Mouse (Mus musculus) spleen, postnatal 10 days (tissue): Measurements from ENCODE around the gene Dnaic2.

Source experiments
- DNase-seq, 2 experiments: peaks; one replicate each; pipeline ENCODE4 v3.0.0; 2021 to 2022; ENCODE audit warnings: low spot score in 2 of 2

The Dnaic2 gene

DNA sequence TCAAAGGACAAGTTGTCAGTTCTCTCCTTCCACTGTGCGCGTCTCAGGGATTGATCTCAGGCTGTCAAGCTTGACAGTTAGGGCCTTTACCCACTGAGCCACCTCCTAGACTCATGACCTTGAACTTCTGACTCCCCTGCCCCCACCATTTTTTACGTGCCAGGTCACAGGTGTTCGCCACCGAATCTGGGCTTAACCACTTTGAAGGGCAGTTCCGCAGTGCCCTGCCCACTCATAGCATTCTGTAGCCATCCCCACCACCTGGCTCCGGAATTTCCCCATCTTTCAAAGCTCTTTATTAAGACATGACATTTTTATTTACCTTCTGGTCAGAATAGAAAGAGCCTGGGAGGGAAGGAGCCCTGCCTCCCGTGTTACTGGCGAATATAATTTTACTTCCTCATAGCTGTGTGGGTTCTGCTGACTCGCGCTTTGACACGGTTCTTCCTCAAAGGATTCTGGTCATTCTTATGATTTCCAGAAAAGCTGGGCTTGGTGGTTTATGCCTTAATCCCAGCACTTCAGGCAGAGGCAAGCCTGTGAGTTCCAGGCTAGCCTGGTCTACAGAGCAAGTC is 20.4 kb downstream of the Dnaic2 start:
- no peak for DNase-seq

DNA sequence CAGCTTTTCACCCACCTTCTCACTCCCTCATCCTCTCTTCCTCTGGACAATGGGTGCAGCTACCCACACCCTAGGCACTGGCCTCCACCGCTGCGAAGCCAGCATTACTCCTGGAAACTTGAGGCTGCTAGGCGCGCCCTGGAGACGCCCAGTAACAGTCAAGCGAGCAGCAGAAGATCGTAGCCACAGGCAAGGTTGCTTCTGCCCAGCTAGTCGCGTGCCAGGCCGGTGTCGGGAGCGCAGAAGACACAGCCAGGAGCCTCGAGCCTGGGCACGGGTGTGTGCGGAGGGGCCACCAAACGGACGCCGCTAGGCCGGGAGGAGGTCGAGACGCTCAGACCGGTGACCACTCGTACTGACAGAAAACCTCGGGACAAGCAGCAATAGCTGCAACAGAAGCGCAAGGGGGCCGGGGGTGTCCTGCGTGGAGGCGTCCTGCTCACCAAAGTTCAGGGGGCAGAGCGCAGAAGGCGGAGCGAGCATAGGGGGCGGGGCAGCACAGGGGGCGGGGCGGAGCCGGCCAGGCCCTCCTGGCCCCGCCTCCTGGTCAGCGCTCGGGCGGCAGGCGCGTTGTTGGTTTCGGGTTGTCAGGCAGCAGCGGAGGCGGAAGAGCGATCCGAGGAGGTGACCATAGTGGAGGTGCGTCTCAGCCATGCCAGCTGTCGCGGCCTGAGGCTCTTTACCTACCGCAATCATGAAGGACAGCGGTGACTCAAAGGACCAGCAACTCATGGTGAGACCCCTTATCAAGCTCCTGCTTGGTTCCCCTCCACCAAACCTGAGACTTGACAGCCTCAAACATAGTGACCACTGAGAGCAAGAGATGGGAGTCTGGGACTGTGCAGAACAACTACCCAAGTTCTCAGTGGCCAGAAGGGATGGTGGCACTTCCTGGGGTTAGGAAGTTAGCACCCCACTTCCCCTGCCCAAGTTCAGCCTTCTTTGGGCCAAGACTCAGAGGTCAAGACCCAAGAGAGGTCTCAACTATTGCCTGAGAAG is 37.9 kb downstream of the Dnaic2 start, which contains the start of gene Kif19a:
Kif19a (plus strand) TSS at position 569 of the 999 bp plus-strand sequence.
- DNase-seq, result peak in 1 of 2 experiments; percentile 52

DNA sequence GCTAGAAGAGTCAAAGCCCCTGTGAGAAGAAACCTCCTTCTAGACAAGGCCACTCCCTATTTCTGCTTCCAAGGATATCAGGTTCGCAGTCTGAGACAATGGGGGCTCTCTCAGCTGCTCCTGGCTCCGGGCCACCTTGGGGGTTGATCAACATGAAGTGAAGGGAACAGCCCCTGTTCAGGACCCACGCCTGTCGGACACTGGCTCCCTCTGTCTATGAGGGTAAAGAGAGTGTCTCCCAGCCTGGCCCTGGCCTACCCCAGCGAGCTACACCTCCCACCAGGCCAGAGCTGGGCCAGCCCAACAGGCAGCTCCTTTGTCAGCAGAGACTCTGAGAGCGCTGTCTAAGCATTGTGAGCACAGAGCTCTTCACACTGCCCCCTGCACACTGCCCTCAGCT is 42.7 kb downstream of the Dnaic2 start:
- no peak for DNase-seq

DNA sequence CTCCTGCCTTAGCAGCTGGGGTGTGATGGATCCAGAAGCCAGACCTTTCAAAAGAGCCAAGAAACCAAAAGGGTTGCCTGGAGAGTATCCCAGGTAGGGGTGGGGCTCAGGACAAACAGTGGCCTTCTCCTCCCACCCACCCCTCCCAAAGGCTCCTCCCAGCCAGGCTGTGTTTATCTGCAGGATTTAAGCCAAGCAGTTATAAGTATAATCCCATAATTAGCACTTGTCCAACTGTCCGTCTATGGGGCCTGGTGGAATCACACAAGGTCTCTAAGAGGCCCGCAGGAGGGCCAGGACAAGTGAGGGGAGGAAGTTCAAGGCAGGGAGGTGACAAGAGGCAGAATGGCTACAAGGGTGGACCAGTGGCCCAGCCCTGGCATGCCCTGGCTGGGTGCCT is 44.7 kb downstream of the Dnaic2 start:
- no peak for DNase-seq

DNA sequence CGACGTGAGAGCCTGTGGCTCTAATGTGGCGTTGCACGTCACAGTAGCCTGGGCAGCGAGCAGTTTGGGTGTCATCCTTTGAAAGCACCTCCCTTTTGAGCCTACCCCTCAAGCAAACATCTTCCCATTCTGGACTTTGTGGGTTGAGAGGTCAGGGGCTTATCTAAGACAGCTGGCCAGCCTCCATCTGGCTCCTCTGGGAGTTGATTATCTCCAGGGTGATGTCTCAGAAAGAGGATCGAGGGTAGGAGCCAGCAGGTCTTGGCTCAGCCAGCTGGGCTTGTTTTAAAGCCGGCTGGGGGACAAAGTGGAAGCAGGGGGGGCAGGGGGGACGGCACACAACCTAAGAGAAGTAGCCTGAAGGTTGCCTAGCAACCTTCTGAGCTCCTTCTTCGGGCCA is 52.9 kb downstream of the Dnaic2 start:
- DNase-seq, result no peak

DNA sequence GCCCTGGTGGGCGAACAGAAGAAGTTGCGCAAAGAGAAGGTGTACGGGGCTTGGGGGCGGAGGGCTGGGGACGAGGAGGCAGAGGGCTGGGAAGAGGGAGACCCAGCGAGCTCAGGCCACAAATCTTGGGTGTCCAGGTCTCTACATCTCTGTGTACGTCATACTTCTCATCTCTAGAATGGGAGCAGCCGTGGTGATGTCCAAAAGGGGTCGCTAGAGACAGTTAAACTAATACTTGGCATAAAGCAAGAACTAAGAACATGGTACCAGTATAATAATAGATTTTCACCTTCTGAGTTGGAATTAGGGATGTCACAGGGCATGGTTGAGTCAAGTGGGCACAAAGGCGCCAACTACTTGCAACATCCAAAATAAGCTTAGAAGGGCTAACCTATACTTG is 58.7 kb downstream of the Dnaic2 start:
- DNase-seq, result no peak

DNA sequence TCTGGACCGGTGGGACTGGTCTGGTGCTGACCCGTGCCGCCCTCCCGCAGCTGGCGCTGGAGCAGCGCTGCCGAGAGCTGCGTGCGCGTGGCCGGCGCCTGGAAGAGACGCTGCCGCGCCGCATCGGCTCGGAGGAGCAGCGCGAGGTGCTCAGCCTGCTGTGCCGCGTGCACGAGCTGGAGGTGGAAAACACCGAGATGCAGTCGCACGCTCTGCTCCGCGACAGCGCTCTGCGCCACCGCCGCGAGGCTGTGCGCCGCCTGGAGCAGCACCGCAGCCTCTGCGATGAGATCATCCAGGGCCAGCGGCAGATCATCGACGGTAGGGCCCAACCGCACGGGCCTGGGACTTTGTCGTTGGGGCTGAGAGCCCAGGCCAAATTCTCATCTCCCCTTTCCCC is 59.1 kb downstream of the Dnaic2 start:
- DNase-seq, result no peak

DNA sequence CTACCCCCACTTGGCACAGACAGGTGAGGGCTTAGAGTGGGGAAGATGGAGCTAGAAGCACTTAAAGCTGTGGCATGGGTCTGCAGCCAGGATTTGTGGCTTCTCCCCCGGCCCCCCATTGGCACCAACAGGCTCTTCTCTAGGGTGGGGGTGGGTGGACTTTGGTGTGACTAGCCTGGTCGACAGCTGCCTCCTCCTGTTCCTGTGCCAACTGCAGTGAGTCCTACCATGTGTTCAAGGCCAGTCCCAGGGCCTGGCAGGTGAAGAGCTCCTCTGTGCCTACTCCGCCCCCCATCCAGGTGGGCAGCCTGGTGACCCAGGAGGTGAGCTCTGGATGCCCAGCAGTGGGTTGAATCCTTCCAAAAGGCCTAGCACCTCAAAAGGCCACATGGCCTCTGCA is 60.4 kb downstream of the Dnaic2 start:
- no peak for DNase-seq

DNA sequence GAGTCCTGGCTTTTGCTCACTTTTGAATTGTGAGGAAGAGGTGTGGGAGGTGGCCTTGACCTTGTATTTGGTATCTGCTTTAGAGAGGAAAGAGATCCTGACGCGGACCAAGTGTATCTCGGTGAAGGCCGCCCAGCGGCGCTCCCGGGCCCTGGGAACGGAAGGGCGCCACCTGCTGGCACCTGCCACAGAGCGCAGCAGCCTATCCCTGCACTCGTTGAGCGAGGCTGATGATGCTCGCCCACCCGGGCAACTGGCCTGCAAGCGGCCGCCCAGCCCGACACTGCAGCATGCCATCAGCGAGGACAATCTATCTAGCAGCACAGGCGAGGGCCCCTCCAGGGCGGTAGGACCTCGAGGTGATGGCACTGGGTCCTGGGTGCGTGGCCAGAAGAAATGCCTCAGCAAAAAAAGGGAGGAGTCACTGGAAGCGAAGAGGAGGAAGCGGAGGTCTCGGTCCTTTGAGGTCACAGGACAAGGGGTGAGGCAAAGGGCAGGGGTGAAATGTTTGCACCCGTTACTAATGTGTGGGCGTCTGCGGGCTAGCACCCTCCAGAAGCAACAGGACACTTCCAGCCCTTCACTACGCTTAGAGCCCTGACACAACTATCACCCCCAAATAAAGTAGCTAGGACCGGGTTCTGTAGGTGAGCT is 62.0 kb downstream of the Dnaic2 start:
- peak; percentile 62 to 85 for DNase-seq

DNA sequence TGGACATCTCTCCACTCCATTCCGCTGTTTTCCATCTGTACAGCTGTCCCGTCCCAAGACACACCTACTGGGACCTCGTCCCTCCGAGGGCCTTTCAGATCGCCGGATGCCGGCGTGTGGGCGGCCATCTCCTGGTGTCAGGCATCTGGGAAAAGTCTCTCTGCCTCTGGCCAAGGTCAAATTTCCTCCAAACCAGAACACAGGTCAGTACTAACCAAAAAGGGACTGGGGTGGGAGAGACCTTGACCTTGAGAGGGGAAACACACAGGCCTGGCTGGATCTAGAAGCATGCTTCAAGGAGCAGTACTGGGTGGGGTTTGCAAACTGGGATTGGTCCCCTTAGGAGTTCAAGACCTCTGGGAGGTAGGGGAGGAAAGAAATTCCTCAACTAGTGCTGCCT is 62.5 kb downstream of the Dnaic2 start:
- DNase-seq, result no peak

DNA sequence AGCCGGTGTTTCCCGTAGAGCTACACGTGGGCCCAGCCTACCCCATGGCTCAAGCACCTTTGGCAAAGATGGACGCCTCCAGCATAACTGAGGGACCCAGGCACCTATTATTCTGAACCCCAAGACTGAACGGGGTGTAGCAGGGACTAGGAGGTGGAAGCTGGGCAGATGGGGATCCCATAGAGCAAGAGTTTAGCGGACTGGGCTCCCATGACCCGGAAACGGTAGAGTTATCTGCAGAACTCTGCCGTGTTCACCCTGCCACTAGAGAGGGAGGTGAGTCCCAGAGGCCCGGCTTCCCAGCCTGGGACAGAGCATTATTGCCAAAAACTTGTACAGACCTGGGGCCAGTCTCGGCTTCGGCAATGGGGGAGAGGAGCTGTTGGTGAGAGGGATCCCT is 63.0 kb downstream of the Dnaic2 start:
- DNase-seq, result no peak

DNA sequence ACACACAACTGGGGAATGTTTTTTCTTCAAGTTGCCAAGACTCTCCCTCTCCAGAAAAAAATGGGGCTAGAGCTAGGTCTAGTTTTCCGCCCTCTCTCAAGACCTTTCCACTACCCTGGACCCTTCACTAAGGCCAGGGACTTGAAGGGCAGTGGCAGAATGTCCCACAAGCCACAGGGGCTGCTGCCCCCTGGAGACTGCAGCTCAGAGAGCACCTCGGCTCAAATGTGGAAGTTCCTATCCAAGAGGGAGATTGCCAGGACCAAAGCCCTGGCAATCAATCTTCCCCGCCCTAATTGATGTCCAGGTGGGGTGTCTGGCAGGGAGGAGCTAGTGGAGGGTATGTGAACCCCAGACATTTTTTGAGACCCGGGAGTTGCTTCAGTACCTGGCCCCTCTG is 63.6 kb downstream of the Dnaic2 start:
- DNase-seq, result no peak

DNA sequence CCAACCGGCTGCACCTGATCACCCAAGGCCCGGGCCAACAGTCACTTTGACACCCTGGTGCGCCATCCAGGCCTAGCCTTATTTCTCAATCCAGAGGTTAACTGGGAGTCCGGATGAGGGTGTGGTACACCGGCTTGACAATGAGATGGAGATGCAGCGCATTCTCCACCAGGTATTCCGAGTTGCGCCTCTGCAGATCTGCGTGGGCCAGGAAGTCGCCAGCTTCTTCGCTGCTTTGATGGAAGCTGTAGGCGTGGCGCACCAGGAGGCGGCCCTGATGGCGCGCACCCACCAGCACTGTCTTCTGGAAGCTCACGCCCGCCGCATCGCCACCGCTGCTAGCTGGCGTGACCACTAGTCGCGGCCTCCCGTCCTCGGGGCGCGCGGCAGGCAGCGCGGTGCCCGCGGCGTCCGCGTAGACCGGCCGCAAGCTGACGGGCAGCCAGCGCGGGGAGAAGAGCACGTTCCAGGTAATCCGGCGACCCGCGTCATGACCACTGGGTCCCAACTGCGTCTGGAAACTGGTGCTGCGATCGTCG is 64.2 kb downstream of the Dnaic2 start:
- no peak for DNase-seq

DNA sequence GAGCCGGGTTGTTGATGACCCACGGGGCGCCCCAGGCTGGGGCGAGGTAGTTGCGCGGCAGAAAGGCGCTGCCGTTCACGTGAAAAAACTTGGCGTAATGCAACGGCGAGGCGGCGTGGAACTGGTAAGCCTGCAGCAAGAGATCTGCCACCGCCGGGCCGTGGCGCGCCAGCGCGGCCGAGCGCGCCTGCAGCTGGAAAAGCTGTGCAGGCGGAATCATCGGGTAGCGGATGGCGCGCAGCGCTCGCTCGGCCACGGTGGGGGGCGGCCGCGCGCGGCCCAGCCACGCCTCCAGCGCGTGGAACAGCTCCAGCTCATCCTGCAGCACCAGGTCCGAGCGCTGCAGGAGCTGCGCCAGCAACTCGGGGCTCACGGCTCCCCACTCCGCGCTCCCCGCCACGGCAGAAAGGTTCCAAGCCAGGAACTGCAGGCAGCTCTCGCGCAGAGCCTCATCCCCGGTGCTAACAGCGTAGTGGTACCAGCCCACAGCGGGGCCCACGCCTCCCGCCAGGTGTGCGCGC is 64.7 kb downstream of the Dnaic2 start:
- DNase-seq, result no peak

DNA sequence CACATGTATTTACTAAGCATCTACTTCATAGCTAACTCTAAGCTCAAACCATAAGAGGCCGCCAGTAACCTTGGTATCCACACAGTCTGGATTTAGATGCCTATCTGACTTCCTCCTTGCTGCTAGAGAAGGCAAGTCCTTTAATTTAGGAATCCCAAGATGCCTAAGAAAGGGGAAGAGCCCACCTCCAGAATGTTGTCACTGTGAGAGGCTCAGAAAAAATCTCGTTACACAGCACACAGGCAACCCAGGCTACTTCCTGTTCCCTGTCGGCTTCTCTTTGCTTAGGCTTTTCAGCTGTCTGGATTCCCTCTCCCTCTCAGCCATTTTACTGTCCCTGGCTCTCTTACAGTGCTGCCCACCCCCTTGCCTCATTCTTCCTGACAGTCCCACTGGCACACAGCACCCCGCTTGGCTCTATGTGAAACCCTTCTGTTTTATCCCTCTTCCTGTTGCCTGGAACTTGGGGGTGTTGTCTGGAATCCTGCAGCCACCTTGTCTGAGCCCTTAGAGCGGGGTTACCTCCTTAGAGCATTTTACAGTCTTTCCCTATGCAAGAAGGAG is 65.8 kb downstream of the Dnaic2 start:
- DNase-seq, result no peak

DNA sequence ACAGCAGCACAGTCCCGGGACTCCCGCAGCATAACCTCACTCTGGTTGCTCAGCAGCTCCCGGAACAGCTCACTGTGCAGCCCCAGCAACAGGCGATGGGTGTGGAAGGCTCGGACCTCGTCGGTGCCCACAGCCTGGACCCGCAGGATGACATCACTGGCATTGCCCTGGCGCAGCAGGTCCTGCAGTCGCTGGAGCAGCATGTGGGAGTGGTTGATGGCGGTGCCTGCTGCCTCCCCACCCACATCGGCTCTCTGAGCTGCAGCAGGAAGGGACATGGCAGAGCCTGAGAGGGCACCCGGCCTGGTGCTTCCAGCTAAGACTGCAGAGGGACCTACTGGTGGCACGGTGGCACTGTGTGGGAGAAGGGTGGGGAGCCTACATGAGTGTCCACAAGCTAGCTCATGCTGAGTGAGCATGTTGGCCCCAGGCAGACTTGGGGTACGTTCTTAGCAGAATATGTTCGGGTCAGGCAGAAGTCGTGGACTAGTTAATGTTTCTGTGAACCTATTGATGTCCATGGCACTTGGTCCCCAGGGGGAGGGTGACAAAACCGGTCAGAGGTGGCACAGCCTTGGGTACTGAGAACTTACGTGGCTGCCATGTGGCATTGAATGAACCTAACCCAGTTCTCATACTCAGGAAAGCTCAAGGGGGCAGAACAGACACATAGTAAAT is 66.8 kb downstream of the Dnaic2 start:
- DNase-seq, result no peak

DNA sequence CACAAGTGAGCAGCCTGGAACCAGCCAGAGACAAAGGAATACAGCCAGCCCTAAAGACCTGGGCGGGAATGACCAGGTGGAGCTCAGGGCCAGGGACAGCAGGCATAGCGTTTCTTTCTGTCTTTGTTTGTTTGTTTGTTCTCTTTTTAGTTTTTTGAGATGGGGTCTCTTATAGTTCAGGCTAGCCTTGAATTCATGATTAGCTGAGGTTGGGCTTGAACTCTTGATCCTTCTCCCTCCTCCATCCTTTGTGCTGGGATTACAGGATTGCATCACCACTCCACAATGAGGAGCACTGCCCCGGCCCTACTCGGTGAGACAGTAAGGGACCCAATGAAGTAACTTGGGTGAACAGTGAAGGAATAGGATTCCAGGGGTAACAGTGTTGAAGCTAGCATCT is 67.5 kb downstream of the Dnaic2 start:
- no peak for DNase-seq

DNA sequence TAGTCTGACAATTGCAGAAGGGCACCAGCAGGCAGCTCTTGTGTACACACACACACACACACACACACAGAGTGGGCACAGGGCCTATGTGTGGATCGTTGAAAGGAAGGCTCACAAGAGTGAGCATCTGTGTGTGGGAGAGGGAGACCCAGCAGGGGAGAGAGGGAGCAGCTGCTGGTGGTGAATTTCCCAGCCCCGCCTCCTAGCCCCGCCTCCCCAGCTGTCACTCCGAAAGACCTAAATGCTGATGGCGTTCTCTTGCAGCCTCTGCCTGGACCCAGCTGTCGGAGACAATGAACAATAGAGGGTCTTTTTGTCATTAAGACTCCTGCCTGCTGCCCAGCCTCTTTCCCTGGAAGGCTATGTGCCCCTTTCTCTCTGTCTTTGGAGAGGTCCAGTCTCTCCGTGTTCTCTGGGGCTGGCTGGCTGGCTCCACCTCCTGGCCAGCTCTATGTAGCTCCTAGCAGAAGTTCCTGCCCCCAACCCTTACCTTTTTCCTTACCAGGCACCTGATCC is 68.1 kb downstream of the Dnaic2 start:
- peak in 1 of 2 experiments; percentile 55 for DNase-seq

DNA sequence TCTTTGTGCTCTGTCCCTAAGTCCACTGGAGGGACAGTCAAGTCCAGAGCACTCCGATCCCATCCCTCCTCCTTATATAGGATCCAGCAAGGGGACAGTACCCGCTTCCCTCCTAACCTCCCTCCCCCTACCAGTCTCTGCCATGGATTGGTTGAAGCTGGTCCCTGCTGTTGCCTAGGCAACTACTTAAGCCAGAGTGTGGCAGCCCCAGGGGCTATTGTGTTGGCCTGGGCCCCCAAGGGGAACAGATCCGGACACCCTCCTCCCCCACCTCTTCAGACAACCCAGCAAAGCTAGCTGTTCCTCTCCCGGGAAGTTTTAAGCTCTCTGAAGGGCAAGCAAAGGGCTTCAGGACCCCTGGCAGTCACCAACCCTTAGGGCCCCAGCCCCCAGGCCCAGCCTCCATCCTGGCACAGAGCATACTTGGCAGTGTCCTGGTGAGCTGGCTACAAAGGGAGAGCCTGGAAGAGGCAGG is 68.7 kb downstream of the Dnaic2 start, which contains the start of gene Btbd17:
Btbd17 (minus strand) TSS at position 98 of the 475 bp plus-strand sequence.
- DNase-seq, result no peak

DNA sequence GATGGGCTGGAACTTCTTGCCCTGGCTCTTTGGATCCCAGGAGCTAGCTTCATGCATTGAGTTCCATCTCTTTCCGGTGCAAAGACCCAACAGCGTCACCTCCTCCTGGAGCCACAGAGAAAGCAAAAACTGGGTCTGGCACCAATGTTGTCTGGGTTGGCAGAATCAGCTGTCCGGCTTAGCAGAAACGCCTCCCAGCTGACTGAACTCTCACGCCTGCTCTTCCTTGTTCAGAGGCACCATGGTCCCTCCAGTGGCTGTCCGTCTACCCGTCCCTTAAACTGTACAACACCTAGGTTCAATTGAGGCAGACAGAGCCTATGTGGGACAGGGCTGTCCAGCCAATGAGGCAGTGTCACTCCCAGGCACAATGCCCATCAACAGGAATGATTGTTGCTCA is 70.0 kb downstream of the Dnaic2 start:
- DNase-seq, result no peak

DNA sequence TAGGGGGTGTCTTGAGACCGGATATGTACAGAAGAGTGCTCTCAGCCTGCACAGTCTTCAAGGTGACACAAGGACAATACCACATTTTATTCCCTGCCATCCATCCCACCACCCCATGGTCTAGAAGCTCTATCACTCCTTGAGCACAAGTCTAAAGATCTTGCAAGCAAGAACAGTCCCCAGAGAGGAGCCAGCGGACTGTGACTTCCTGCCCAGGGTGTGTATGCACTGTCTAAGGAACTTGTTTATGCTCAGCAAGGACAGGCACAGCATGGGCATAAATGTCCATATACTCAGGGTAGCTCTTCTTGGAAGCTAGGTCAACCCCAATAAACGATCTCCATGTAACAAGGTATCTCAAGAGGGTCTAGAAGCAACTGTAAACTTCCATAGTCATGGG is 70.8 kb downstream of the Dnaic2 start:
- DNase-seq, result no peak
